Mouse (Mus musculus) limb, embryonic 12.5 days (tissue): Measurements from ENCODE around the gene Gm47996. TPM values are rescaled to one million over a fixed set of nuclear protein-coding genes. Genes with fewer than 3 reads are reported as not detected.
"Not testable (repeated sequence)": the region's sequence is repeated elsewhere in the genome, so short reads cannot be mapped to it uniquely, and the experiment has no call there.

ENCODE experiments used
- ATAC-seq: fragments of 200-750 bp; cut with Nextera tagmentation; 2 replicates; pipeline ENCODE4 v1.8.0; 2017; ENCODE audit warnings: low read depth, moderate TSS enrichment; ENCODE audit not compliant: insufficient number of reproducible peaks, insufficient read depth, low FRiP score, low TSS enrichment
- H3K27ac ChIP-seq: fragments of 300-500 bp; sonication (generic); 2 replicates; pipeline ENCODE4 v1.5.1; 2016; ENCODE audit warnings: mild to moderate bottlenecking, moderate library complexity
- H3K27me3 ChIP-seq: fragments of 300-500 bp; sonication (generic); 2 replicates; pipeline ENCODE4 v1.6.1; 2016; ENCODE audit warnings: mild to moderate bottlenecking, moderate library complexity
- H3K36me3 ChIP-seq: fragments of 300-500 bp; sonication (generic); 2 replicates; pipeline ENCODE4 v1.6.1; 2016; ENCODE audit warnings: mild to moderate bottlenecking, moderate library complexity
- H3K4me1 ChIP-seq: fragments of 300-500 bp; sonication (generic); replicated peaks from 2 replicates; pipeline ENCODE4 v1.6.1; 2016
- H3K4me2 ChIP-seq: fragments of 300-500 bp; sonication (generic); 2 replicates; pipeline ENCODE4 v1.6.1; 2016; ENCODE audit warnings: mild to moderate bottlenecking, moderate library complexity
- H3K4me3 ChIP-seq: fragments of 300-500 bp; sonication (generic); replicated peaks from 2 replicates; pipeline ENCODE4 v1.5.1; 2016; ENCODE audit warnings: mild to moderate bottlenecking
- H3K9ac ChIP-seq: fragments of 300-500 bp; sonication (generic); replicated peaks from 2 replicates; pipeline ENCODE4 v1.6.1; 2016; ENCODE audit warnings: mild to moderate bottlenecking, moderate library complexity
- H3K9me3 ChIP-seq: fragments of 300-500 bp; sonication (generic); 2 replicates; pipeline ENCODE4 v1.6.1; 2016; ENCODE audit warnings: mild to moderate bottlenecking, moderate library complexity
- WGBS: fragments of 180-500 bp; shearing (Covaris S2); methylation state at CpG from one replicate; pipeline ENCODE4 v1.1.7; 2016; 5-methylcytosine and 5-hydroxymethylcytosine counted together
- polyA plus RNA-seq: library from polyadenylated mRNA; unstranded; fragments of >200 nt; fragmentation: Nextera tagmentation; extraction: Ambion mirVana; gene quantifications from 2 replicates; pipeline ENCODE4 v1.2.1, GENCODE M21; 2016

The Gm47996 gene
- polyA plus RNA-seq, 1 experiment from 2014 or later = not detected

DNA sequence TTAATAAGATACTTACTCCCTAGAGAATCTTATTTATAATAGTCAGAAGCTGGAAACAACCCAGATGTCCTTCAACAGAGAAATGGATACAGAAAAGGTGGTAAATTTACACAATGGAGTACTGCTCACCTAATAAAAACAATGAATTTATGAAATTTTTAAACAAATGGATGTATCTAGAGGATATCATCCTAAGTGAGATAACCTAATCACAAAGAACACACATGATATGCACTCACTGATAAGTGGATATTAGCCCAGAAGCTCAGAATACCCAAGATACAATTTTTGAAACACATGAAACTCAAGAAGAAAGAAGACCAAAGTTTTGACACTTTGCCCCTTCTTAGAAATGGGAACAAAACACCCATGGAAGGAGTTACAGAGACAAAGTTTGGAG lies 987 bp upstream of the Gm47996 start:
- not testable (repeated sequence) for H3K9ac ChIP-seq, H3K9me3 ChIP-seq, H3K36me3 ChIP-seq, H3K4me1 ChIP-seq, H3K4me3 ChIP-seq, ATAC-seq, H3K27ac ChIP-seq, H3K4me2 ChIP-seq, H3K27me3 ChIP-seq

DNA sequence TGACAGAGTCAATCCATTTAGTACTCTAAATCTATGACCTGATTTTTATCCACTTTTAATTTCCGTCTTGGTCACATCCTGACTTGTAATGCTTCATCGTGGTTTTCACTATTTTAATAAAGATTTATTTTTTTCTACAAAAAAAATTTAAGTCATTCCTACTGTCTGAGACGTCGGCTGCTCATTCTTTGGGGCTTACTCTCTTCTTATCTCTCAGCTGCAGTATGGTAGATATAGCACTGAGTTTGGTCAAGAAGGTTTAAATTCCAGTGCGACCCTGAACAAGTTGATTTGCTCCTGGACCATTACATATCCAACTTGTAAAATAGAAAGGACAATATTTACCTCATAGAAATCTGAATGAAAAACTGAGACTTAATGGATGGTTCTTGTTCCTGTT lies 1.7 kb downstream of the Gm47996 start:
- not testable (repeated sequence) for H3K4me2 ChIP-seq, H3K36me3 ChIP-seq, H3K9ac ChIP-seq, H3K27ac ChIP-seq, ATAC-seq, H3K4me1 ChIP-seq, H3K9me3 ChIP-seq, H3K4me3 ChIP-seq, H3K27me3 ChIP-seq
- 91% methylated on average over 5 of the region's 5 CpGs for WGBS

DNA sequence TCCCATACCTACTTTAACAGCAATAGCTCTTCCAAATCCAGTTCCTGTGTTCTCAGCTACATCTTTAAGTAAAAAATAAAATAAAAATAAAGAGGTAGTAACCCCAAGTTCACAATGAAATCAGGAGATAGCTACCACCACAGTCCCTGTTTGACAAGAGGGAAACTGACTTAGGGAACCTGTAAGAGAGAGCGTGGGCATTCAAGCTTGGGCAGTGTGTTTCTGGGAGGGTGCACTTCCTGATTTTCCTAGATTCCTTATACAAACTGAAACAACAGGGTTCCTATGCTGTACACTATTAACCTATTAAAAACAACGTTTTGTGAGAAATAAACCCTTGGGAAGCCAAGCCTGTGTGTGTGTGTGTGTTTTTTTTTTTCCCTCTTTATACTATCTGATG lies 4.9 kb downstream of the Gm47996 start:
- H3K4me2 ChIP-seq = no peak overlapping the region
- ATAC-seq = no peak
- peaks cover 7% of the 10 kb centered on the region; the same call in 1 of the 2 replicates for H3K4me1 ChIP-seq
- WGBS = 55% methylated on average over 2 of the region's 2 CpGs
- H3K27ac ChIP-seq = no peak overlapping the region
- no peak overlapping the region for H3K9ac ChIP-seq
- no peaks in the 10 kb centered on the region for H3K9me3 ChIP-seq
- no peak overlapping the region for H3K4me3 ChIP-seq
- no peaks in the 10 kb centered on the region for H3K36me3 ChIP-seq
- H3K27me3 ChIP-seq = peaks cover 8% of the 10 kb centered on the region; the same call in 1 of the 2 replicates

DNA sequence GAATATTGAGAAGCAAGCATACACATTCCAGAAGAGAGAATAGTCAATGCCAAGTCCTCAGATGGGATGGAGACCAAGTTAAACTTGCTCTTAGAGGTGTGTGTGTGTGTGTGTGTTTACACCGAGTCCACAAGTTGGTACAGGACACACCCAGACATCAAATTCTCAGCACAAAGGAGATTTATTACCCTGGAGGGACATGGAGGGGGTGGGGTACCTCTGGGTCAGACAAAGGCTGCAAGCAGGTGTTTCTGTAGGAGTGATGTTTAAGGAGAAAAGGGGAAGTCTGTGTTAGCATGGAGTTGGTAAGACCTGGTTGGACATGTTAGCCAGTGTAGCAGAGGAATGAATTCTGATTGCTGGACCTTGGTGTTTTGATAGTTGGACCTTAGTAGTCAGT lies 6.1 kb downstream of the Gm47996 start:
- WGBS = 63% methylated on average over 1 of the region's 1 CpGs
- Histone ChIP-seq H3K27ac (no peak overlapping the region), H3K27me3 (peaks cover 8% of the 10 kb centered on the region; the same call in 1 of the 2 replicates), H3K36me3 (no peaks in the 10 kb centered on the region), H3K9ac (no peak overlapping the region), H3K4me2 (no peak overlapping the region), H3K4me3 (no peak overlapping the region), H3K4me1 (peaks cover 7% of the 10 kb centered on the region; the same call in 1 of the 2 replicates), H3K9me3 (no peaks in the 10 kb centered on the region)
- ATAC-seq = no peak

DNA sequence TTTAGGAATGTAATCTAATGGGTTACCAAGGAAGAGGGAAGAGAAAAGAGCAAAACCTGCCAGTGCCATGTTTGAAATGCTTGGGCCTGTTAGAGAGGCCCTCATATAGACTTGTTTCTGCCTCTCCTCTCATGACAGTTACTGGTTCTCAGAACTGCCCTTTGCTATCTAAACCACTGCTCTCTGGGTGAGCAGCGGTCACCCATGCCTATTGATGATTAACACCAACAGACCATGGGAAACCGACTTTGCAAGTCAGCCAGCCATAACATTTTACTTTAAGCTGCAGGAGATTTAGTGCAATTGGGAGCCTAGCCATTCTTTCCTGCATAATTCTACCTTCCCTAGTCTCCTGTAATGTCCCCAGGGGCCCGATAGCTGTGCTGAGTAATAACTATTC lies 6.5 kb downstream of the Gm47996 start:
- H3K27ac ChIP-seq = no peak overlapping the region
- ATAC-seq = no peak
- 69% methylated on average over 3 of the region's 3 CpGs for WGBS

DNA sequence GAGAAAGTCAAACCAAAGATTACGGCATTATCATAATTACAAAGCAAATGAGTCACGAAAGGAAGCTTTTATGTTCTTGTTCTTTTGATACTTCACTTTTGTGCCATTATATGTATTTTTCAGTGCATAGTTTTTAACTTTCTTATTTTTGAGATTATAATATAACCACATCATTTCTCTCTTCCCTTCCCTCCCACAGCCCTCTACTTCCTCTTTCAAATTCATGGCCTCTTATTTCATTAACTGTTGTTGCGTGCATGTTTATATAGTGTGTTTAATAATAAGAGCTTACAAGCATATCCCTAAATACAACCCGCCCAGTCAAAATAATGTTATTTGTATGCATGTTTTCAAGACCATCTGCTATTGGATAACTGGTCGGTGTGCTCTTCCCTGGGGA lies 9.1 kb downstream of the Gm47996 start:
- H3K27me3 ChIP-seq = no peaks in the 10 kb centered on the region; the same call in 1 of the 2 replicates
- H3K4me1 ChIP-seq = peaks cover 7% of the 10 kb centered on the region; the same call in 1 of the 2 replicates
- H3K9ac ChIP-seq = no peak overlapping the region
- H3K27ac ChIP-seq = no peak overlapping the region
- ATAC-seq = no peak
- no peaks in the 10 kb centered on the region for H3K36me3 ChIP-seq
- WGBS = 88% methylated on average over 5 of the region's 5 CpGs
- H3K9me3 ChIP-seq = no peaks in the 10 kb centered on the region
- H3K4me3 ChIP-seq = no peak overlapping the region
- no peak overlapping the region for H3K4me2 ChIP-seq

More for the DNA sequence above, 6.5 kb downstream of the Gm47996 start:
- Histone ChIP-seq H3K4me2 (no peak overlapping the region), H3K4me3 (no peak overlapping the region), H3K9ac (no peak overlapping the region), H3K27me3 (peaks cover 8% of the 10 kb centered on the region; the same call in 1 of the 2 replicates), H3K4me1 (peaks cover 7% of the 10 kb centered on the region; the same call in 1 of the 2 replicates), H3K36me3 (no peaks in the 10 kb centered on the region), H3K9me3 (no peaks in the 10 kb centered on the region)

DNA sequence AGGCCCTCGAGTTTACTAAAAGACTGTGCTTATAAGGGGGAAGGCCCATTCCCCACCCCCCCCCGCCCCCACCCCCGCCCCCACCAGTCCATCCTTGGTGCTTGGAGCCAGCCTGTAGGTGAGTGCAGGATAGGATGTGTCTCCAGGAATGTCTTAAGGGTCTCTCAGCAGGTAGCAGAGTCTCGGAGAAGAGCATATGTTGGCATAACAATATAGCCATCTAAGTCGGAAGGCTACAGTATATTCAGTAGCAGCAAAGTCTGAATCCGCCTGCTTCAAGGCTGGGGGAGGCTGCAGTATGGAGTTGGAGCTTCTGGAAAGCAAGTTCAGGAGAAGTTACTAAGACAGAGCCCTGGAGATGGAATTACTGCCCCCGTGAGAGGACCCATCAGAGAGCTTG lies 10.2 kb downstream of the Gm47996 start:
- H3K4me1 ChIP-seq = 0 out of 2 replicates have a peak, but pooled peaks cover 3% of the 10 kb centered on the region
- no peaks in the 10 kb centered on the region for H3K36me3 ChIP-seq
- no peak overlapping the region for H3K4me3 ChIP-seq
- WGBS = 67% methylated on average over 7 of the region's 7 CpGs
- H3K27me3 ChIP-seq = no peaks in the 10 kb centered on the region
- H3K27ac ChIP-seq = no peak overlapping the region
- no peak overlapping the region for H3K9ac ChIP-seq
- H3K4me2 ChIP-seq = no peak overlapping the region
- no peaks in the 10 kb centered on the region for H3K9me3 ChIP-seq
- ATAC-seq = no peak

DNA sequence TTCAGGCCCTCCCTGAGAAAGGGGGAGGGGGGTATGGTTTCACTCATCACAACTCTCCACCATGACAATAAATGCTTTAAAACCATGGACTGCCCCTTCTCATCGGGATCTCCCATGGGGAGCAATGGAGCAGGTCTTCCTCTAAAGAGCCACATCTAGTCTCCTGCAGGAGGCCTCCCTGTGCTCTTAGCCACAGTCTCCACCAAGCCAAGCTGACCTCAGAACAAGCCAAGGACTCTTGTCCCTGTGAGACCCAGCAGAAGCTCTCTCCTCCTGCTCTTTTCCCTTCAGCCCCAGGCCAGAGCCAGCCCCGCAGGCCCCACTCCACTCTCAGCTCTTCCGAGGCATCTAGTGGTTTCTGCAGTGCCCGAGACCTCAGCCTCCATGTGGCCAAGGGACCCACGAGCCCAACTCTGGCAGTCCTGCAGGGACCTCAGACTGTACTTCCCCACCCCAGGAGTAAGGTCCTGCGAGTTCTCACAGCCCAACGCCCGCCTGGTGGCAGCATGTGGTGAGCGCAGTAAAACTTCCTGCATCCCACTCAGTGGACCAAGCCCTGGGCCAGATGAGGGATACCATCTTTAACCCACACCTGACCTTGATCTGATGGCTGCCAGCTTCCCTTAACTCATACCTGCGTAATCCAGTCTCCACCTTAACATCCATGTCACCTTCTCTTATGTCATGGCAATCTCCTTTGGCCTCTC lies 12.8 kb downstream of the Gm47996 start:
- 86% methylated on average over 10 of the region's 10 CpGs for WGBS
- no peak for ATAC-seq
- H3K4me1 ChIP-seq = 0 out of 2 replicates have a peak, but pooled peaks cover 3% of the 10 kb centered on the region

DNA sequence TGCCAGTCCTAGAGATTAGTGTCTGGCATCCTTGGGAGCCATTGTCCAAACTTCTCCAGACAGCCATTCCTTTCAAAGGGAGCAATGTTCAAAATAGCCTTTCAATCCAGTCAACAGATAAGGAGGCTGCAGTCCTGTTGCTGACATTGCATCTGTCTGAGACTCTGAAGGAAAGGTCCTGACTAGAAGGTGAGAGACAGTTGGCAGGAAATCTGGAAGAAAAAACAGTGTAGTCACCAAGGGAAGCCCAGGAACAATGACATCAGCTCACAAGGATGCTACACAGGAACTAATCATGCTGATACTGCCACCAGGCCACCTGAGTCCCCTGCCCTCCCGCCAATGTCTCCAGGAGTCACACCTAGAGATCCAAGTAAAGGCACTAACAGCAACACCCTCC lies 13.4 kb downstream of the Gm47996 start:
- WGBS = 73% methylated on average over 1 of the region's 1 CpGs
- H3K4me3 ChIP-seq = no peak overlapping the region
- no peak overlapping the region for H3K27ac ChIP-seq
- no peaks in the 10 kb centered on the region for H3K9me3 ChIP-seq
- H3K4me2 ChIP-seq = no peak overlapping the region
- 0 out of 2 replicates have a peak, but pooled peaks cover 3% of the 10 kb centered on the region for H3K4me1 ChIP-seq
- no peak for ATAC-seq
- no peaks in the 10 kb centered on the region for H3K27me3 ChIP-seq
- no peak overlapping the region for H3K9ac ChIP-seq
- no peaks in the 10 kb centered on the region for H3K36me3 ChIP-seq

More for the DNA sequence above, 12.8 kb downstream of the Gm47996 start:
- Histone ChIP-seq H3K9me3 (no peaks in the 10 kb centered on the region), H3K9ac (no peak overlapping the region), H3K4me3 (no peak overlapping the region), H3K36me3 (no peaks in the 10 kb centered on the region), H3K27me3 (no peaks in the 10 kb centered on the region), H3K27ac (no peak overlapping the region), H3K4me2 (no peak overlapping the region)

DNA sequence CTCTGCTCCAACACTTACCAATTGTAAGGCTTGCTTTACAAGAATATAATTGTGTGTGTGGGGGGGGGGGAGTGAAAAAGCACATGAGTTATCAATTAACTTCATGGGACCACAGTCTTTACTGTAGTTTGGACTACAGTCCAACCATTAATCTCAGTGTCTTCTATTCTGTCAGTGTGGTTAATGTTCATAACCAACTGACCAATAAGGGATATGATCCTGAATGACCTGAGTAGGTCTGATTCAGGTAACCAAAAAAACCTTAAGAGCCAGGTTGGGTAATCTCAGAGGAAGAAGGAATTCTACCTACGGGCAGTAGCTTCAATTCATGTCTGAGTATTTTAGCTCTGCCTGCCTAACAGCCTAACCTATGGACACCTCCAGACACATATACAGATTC lies 14.6 kb downstream of the Gm47996 start:
- WGBS = 94% methylated on average over 1 of the region's 1 CpGs
- H3K27ac ChIP-seq = no peak overlapping the region
- H3K4me3 ChIP-seq = no peak overlapping the region
- 0 out of 2 replicates have a peak, but pooled peaks cover 3% of the 10 kb centered on the region for H3K4me1 ChIP-seq
- no peak for ATAC-seq
- H3K9me3 ChIP-seq = no peaks in the 10 kb centered on the region
- no peaks in the 10 kb centered on the region for H3K36me3 ChIP-seq
- no peak overlapping the region for H3K9ac ChIP-seq
- no peaks in the 10 kb centered on the region for H3K27me3 ChIP-seq
- no peak overlapping the region for H3K4me2 ChIP-seq

DNA sequence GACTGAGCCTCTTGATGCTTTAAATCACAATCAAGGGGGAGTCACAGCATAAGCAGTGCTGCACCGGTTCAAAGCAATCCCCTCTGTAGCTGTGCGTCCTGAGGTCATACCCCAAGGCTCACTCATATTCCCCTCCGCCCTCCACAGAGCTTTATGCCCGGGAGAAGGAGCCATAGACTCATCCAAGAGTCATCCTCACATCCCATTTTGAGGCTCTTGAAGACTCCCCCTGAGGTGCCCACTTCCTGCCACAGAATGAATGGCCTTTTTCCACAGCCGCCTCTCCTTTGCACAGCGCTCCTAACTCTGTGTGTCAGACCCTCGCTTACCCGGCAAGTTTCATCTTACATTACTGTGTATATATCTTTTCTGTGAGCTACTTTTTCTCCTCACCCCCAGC lies 17.6 kb downstream of the Gm47996 start:
- no peak for ATAC-seq
- no peak overlapping the region for H3K9ac ChIP-seq
- WGBS = 75% methylated on average over 8 of the region's 8 CpGs

More for the DNA sequence above, 17.6 kb downstream of the Gm47996 start:
- H3K4me1 ChIP-seq = no peaks in the 10 kb centered on the region
- H3K4me2 ChIP-seq = no peak overlapping the region
- no peaks in the 10 kb centered on the region for H3K9me3 ChIP-seq
- no peaks in the 10 kb centered on the region for H3K27me3 ChIP-seq
- no peaks in the 10 kb centered on the region for H3K36me3 ChIP-seq
- no peak overlapping the region for H3K4me3 ChIP-seq
- no peak overlapping the region for H3K27ac ChIP-seq
